ENCODE assay signal across 9 mouse cellular contexts in genomic region chr6:121130039-121130705, GRCm38 (mm10). TPM values are rescaled to one million over a fixed set of nuclear protein-coding genes. Genes with fewer than 3 reads are reported as not detected.
DNase-seq lines count a peak whose midpoint lies in the region; ATAC-seq and TF ChIP-seq lines count a peak whose summit lies in the region.
"Had no signal": no experiment of that assay in that cellular context is flagged by ENCODE, and none has a peak within 500 bp of the region (broad histone marks: within the 10 kb centered on the region; RNA-seq: fewer than 3 reads in every experiment).

No protein-coding gene starts in this region.

- TF ChIP-seq CTCF in CH12.LX (conservative IDR thresholded peaks at IDR 0.05 in 1 of 2, IDR thresholded peaks at IDR 0.05 in 1 of 2; ENCODE audit: low read depth in 2 of 2, low read length in 2 of 2), result peak; percentile 30 to 91; a peak in 3 of 4 replicates
- TF ChIP-seq CTCF in heart, postnatal 0 days (IDR thresholded peaks at IDR 0.05; ENCODE audit: low read depth), result peak; percentile 93
- TF ChIP-seq CTCF in liver, embryonic 14.5 days (IDR thresholded peaks at IDR 0.05; ENCODE audit: low read depth), result peak; percentile 99
- TF ChIP-seq CTCF in stomach, postnatal 0 days (IDR thresholded peaks at IDR 0.05; ENCODE audit: low read depth), result peak; percentile 98

- H3K9ac ChIP-seq in CH12.LX (ENCODE audit: insufficient read depth, low read depth), result no peak overlapping the region
- peak overlapping the region; percentile 56 for H3K9ac ChIP-seq in forebrain, embryonic 12.5 days
- no peak overlapping the region for H3K9ac ChIP-seq in heart, postnatal 0 days (replicated peaks; ENCODE audit: low read depth, low read length)
- H3K9ac ChIP-seq in liver, embryonic 14.5 days (replicated peaks), result no peak overlapping the region
- H3K9ac ChIP-seq in neural tube, embryonic 12.5 days, result peak overlapping the region; percentile 58
- peak overlapping the region; percentile 47 for H3K9ac ChIP-seq in stomach, postnatal 0 days (ENCODE audit: low read length)

- no peak for TF ChIP-seq POLR2A in CH12.LX (IDR thresholded peaks at IDR 0.05; ENCODE audit: low read depth, low read length)

- H3K36me3 ChIP-seq in CH12.LX (replicated peaks in 1 of 2; ENCODE audit: control insufficient read depth in 1 of 2, insufficient read depth in 1 of 2, low read length in 1 of 2), result no peaks in the 10 kb centered on the region
- no peaks in the 10 kb centered on the region for H3K36me3 ChIP-seq in forebrain, embryonic 12.5 days (replicated peaks)
- no peaks in the 10 kb centered on the region for H3K36me3 ChIP-seq in heart, postnatal 0 days (replicated peaks; ENCODE audit: control insufficient read depth, insufficient read depth, low read length)
- no peaks in the 10 kb centered on the region for H3K36me3 ChIP-seq in liver, embryonic 14.5 days (replicated peaks; ENCODE audit: control insufficient read depth, insufficient read depth, low read depth)
- H3K36me3 ChIP-seq in neural tube, embryonic 12.5 days, result no peaks in the 10 kb centered on the region
- no peaks in the 10 kb centered on the region for H3K36me3 ChIP-seq in stomach, postnatal 0 days (ENCODE audit: control insufficient read depth, insufficient read depth, low read length)

- no peak for TF ChIP-seq EP300 in CH12.LX (IDR thresholded peaks at IDR 0.05; ENCODE audit: low read length)
- TF ChIP-seq EP300 in heart, postnatal 0 days (IDR thresholded peaks at IDR 0.05; ENCODE audit: low read depth), result 0 out of 2 replicates have a peak, but pooled peaks have one; percentile 22
- TF ChIP-seq EP300 in liver, embryonic 14.5 days (IDR thresholded peaks at IDR 0.05; ENCODE audit: low read depth), result no peak
- no peak for TF ChIP-seq EP300 in stomach, postnatal 0 days (optimal IDR thresholded peaks at IDR 0.05)

- H3K9me3 ChIP-seq in CH12.LX (replicated peaks; ENCODE audit: low read length), result no peaks in the 10 kb centered on the region
- H3K9me3 ChIP-seq in forebrain, embryonic 12.5 days, result no peaks in the 10 kb centered on the region
- no peaks in the 10 kb centered on the region for H3K9me3 ChIP-seq in heart, postnatal 0 days (replicated peaks; ENCODE audit: control insufficient read depth, low read length)
- H3K9me3 ChIP-seq in liver, embryonic 14.5 days (ENCODE audit: control insufficient read depth, low read length), result no peaks in the 10 kb centered on the region
- no peaks in the 10 kb centered on the region for H3K9me3 ChIP-seq in neural tube, embryonic 12.5 days
- no peaks in the 10 kb centered on the region for H3K9me3 ChIP-seq in stomach, postnatal 0 days (ENCODE audit: control insufficient read depth, low read length)

- peak; percentile 83 for TF ChIP-seq RAD21 in CH12.LX (IDR thresholded peaks at IDR 0.05; ENCODE audit: low read depth, low read length)

- H3K27me3 ChIP-seq in CH12.LX (replicated peaks), result peaks cover 2% of the 10 kb centered on the region
- H3K27me3 ChIP-seq in forebrain, embryonic 12.5 days, result peaks cover 12% of the 10 kb centered on the region
- H3K27me3 ChIP-seq in heart, postnatal 0 days (ENCODE audit: control insufficient read depth, insufficient read depth, low read length), result peaks cover 3% of the 10 kb centered on the region; the same call in 1 of the 2 replicates
- H3K27me3 ChIP-seq in liver, embryonic 14.5 days (ENCODE audit: control insufficient read depth, insufficient read depth, low read length), result peaks cover 38% of the 10 kb centered on the region
- H3K27me3 ChIP-seq in neural tube, embryonic 12.5 days (replicated peaks), result no peaks in the 10 kb centered on the region
- H3K27me3 ChIP-seq in stomach, postnatal 0 days (ENCODE audit: control insufficient read depth, insufficient read depth, low read length), result peaks cover 4% of the 10 kb centered on the region; the same call in 1 of the 2 replicates

- peak; percentile 81 for DNase-seq in CH12.LX (ENCODE audit: extremely low read depth)
- DNase-seq in c-Kit-positive CD71-positive TER-119-negative erythroid progenitor cells, embryonic 14.5 days (ENCODE audit: low read depth), result peak; percentile 85
- DNase-seq in heart, postnatal 0 days (ENCODE audit: low spot score), result peak; percentile 94
- peak; percentile 87 to 92 for DNase-seq in kidney, postnatal 36 days
- DNase-seq in liver, embryonic 14.5 days (ENCODE audit: low read depth in 3 of 3, low spot score in 3 of 3), result peak; percentile 67 to 73 (median 68)
- DNase-seq in stomach, postnatal 0 days (ENCODE audit: low spot score), result peak; percentile 86

- H3K27ac ChIP-seq in CH12.LX (ENCODE audit: insufficient read depth, low read depth), result no peak overlapping the region
- peak overlapping the region; percentile 69 for H3K27ac ChIP-seq in forebrain, embryonic 12.5 days
- no peak overlapping the region for H3K27ac ChIP-seq in heart, postnatal 0 days (ENCODE audit: low read depth)
- no peak overlapping the region for H3K27ac ChIP-seq in liver, embryonic 14.5 days
- H3K27ac ChIP-seq in neural tube, embryonic 12.5 days, result peak overlapping the region; percentile 26; the same call in 1 of the 2 replicates
- H3K27ac ChIP-seq in stomach, postnatal 0 days (replicated peaks), result no peak overlapping the region
- H3K27ac ChIP-seq: macrophage had no signal

- H3K4me1 ChIP-seq in CH12.LX (ENCODE audit: control insufficient read depth in 1 of 2, insufficient read depth in 2 of 2), result peaks cover 4 to 33% of the 10 kb centered on the region in 2 experiments; a peak in 3 of 4 replicates
- peaks cover 27% of the 10 kb centered on the region for H3K4me1 ChIP-seq in forebrain, embryonic 12.5 days
- H3K4me1 ChIP-seq in heart, postnatal 0 days (ENCODE audit: control insufficient read depth, insufficient read depth), result peaks cover 9% of the 10 kb centered on the region; the same call in 1 of the 2 replicates
- peaks cover 0 to 4% of the 10 kb centered on the region in 2 experiments; a peak in 1 of 4 replicates for H3K4me1 ChIP-seq in liver, embryonic 14.5 days (replicated peaks; ENCODE audit: control insufficient read depth in 2 of 2, insufficient read depth in 2 of 2, low read length in 1 of 2)
- H3K4me1 ChIP-seq in neural tube, embryonic 12.5 days, result peaks cover 21% of the 10 kb centered on the region
- no peaks in the 10 kb centered on the region; the same call in 1 of the 2 replicates for H3K4me1 ChIP-seq in stomach, postnatal 0 days (replicated peaks; ENCODE audit: control insufficient read depth, insufficient read depth)

- dilution Hi-C loops in CH12.LX (cut with MboI; ENCODE audit: extremely low pct_ligation_motif_present, extremely low pct_unique_long_range_greater_than_20kb, low sequenced_read_pairs), result no loop called here

- in situ Hi-C loops in CH12.LX (cut with MboI; ENCODE audit: low pct_ligation_motif_present, low pct_unique_long_range_greater_than_20kb, low sequenced_read_pairs), result loop anchor here (5.0 kb wide), 2 partner anchors 47 to 158 kb away; no protein-coding TSS in a partner anchor

- peak overlapping the region; percentile 33; the same call in 1 of the 2 replicates for H3K4me2 ChIP-seq in CH12.LX (ENCODE audit: insufficient read depth, low read depth, poor library complexity, severe bottlenecking)
- peak overlapping the region; percentile 55 for H3K4me2 ChIP-seq in forebrain, embryonic 12.5 days
- H3K4me2 ChIP-seq in heart, postnatal 0 days (ENCODE audit: low read depth, low read length), result peak overlapping the region; percentile 59
- H3K4me2 ChIP-seq in liver, embryonic 14.5 days (ENCODE audit: low read depth), result peak overlapping the region; percentile 63
- H3K4me2 ChIP-seq in neural tube, embryonic 12.5 days (replicated peaks), result peak overlapping the region; percentile 69
- H3K4me2 ChIP-seq in stomach, postnatal 0 days (replicated peaks; ENCODE audit: low read depth), result peak overlapping the region; percentile 58

- WGBS in forebrain, embryonic 12.5 days, result under 1% methylated on average over 32 of the region's 32 CpGs
- WGBS in heart, postnatal 0 days, result 1% methylated on average over 32 of the region's 32 CpGs
- 1% methylated on average over 32 of the region's 32 CpGs for WGBS in liver, embryonic 14.5 days (ENCODE audit: insufficient replicate concordance)
- 1% methylated on average over 32 of the region's 32 CpGs for WGBS in neural tube, embryonic 12.5 days
- 2% methylated on average over 32 of the region's 32 CpGs for WGBS in stomach, postnatal 0 days

- ATAC-seq in forebrain, embryonic 12.5 days (ENCODE audit: low FRiP score), result peak; percentile 93
- ATAC-seq in heart, postnatal 0 days (ENCODE audit: insufficient read depth, low read depth), result peak; percentile 91
- peak; percentile 86 for ATAC-seq in liver, embryonic 14.5 days (ENCODE audit: insufficient read depth)
- peak; percentile 91 for ATAC-seq in neural tube, embryonic 12.5 days (ENCODE audit: low FRiP score, low read depth)
- ATAC-seq in stomach, postnatal 0 days (ENCODE audit: low FRiP score, low TSS enrichment), result peak; percentile 91

- no peaks in the 10 kb centered on the region for H3K79me2 ChIP-seq in CH12.LX (replicated peaks; ENCODE audit: control insufficient read depth, extremely low read depth, insufficient read depth, poor library complexity, severe bottlenecking)

- no peak overlapping the region for H3K4me3 ChIP-seq in CH12.LX (replicated peaks in 1 of 3; ENCODE audit: low read depth in 2 of 3, low read length in 2 of 3, poor library complexity in 1 of 3)
- H3K4me3 ChIP-seq in forebrain, embryonic 12.5 days (replicated peaks), result peak overlapping the region; percentile 40
- H3K4me3 ChIP-seq in heart, postnatal 0 days (ENCODE audit: low read depth, low read length), result peak overlapping the region; percentile 43
- peak overlapping the region; percentile 9 to 38 for H3K4me3 ChIP-seq in liver, embryonic 14.5 days (ENCODE audit: insufficient read depth in 1 of 2, low read depth in 2 of 2, low read length in 2 of 2)
- peak overlapping the region; percentile 37 for H3K4me3 ChIP-seq in neural tube, embryonic 12.5 days
- H3K4me3 ChIP-seq in stomach, postnatal 0 days (ENCODE audit: low read depth, low read length), result peak overlapping the region; percentile 35

RNA-seq across cellular contexts. Expression of gene Mical3, which starts 0.6 kb away (rescaled TPM):
- total RNA-seq in CH12.LX (2012; rRNA removed) (22.1 and 26.8 TPM in 2 replicates), CH12.LX (2014; rRNA removed) (7.9 and 10.2 TPM in 2 replicates)
- polyA plus RNA-seq in CH12.LX (2012; ENCODE audit: insufficient read length, low read depth), result 56.3 and 61.3 TPM in 2 replicates
- polyA plus RNA-seq in forebrain, embryonic 12.5 days (2016; fragmentation: Nextera tagmentation; extraction: Ambion mirVana), result 17.6 and 18.8 TPM in 2 replicates
- 79.3 and 94.8 TPM in 2 replicates for total RNA-seq in heart, postnatal 0 days (2014; rRNA removed; ENCODE audit: low replicate concordance)
- polyA plus RNA-seq in heart, postnatal 0 days (2015; fragmentation: Nextera tagmentation; extraction: Ambion mirVana), result 23.2 and 30.8 TPM in 2 replicates
- 6.0 and 8.1 TPM in 2 replicates for polyA plus RNA-seq in liver, embryonic 14.5 days (2012; rRNA removed)
- 9.4 and 12.8 TPM in 2 replicates for polyA plus RNA-seq in liver, embryonic 14.5 days (2014; fragmentation: Nextera tagmentation; extraction: Ambion mirVana)
- polyA plus RNA-seq in neural tube, embryonic 12.5 days (2016; fragmentation: Nextera tagmentation; extraction: Ambion mirVana), result 17.3 and 22.2 TPM in 2 replicates
- polyA plus RNA-seq in stomach, postnatal 0 days (2015; fragmentation: Nextera tagmentation; extraction: Ambion mirVana), result 4.1 and 4.5 TPM in 2 replicates

RNA-seq across cellular contexts. Expression of gene Pex26, which starts 53.3 kb away (rescaled TPM):
- total RNA-seq in CH12.LX (2012; rRNA removed) (3.3 TPM in 2 replicates), CH12.LX (2014; rRNA removed) (2.6 and 2.8 TPM in 2 replicates)
- polyA plus RNA-seq in CH12.LX (2012; ENCODE audit: insufficient read length, low read depth), result 3.2 and 3.9 TPM in 2 replicates
- 10.9 and 12.0 TPM in 2 replicates for polyA plus RNA-seq in forebrain, embryonic 12.5 days (2016; fragmentation: Nextera tagmentation; extraction: Ambion mirVana)
- total RNA-seq in heart, postnatal 0 days (2014; rRNA removed; ENCODE audit: low replicate concordance), result 17.5 and 20.2 TPM in 2 replicates
- 4.6 and 5.0 TPM in 2 replicates for polyA plus RNA-seq in heart, postnatal 0 days (2015; fragmentation: Nextera tagmentation; extraction: Ambion mirVana)
- 3.2 and 3.3 TPM in 2 replicates for polyA plus RNA-seq in liver, embryonic 14.5 days (2012; rRNA removed)
- polyA plus RNA-seq in liver, embryonic 14.5 days (2014; fragmentation: Nextera tagmentation; extraction: Ambion mirVana), result 2.2 and 2.4 TPM in 2 replicates
- polyA plus RNA-seq in neural tube, embryonic 12.5 days (2016; fragmentation: Nextera tagmentation; extraction: Ambion mirVana), result 11.9 and 12.5 TPM in 2 replicates
- polyA plus RNA-seq in stomach, postnatal 0 days (2015; fragmentation: Nextera tagmentation; extraction: Ambion mirVana), result 6.2 and 6.5 TPM in 2 replicates

Comparison
In these comparisons a context has a peak if more than half of its experiments do, and no peak if none do; other contexts are left out.
1. H3K27ac ChIP-seq: peak in forebrain, embryonic 12.5 days (single experiment) and neural tube, embryonic 12.5 days (single experiment); none in CH12.LX (single experiment), heart, postnatal 0 days (single experiment), liver, embryonic 14.5 days (single experiment) and stomach, postnatal 0 days (single experiment).
2. H3K4me3 ChIP-seq: peak in forebrain, embryonic 12.5 days (single experiment), heart, postnatal 0 days (single experiment), liver, embryonic 14.5 days (2 of 2), neural tube, embryonic 12.5 days (single experiment) and stomach, postnatal 0 days (single experiment); none in CH12.LX (0 of 3).
3. H3K9ac ChIP-seq: peak in forebrain, embryonic 12.5 days (single experiment), neural tube, embryonic 12.5 days (single experiment) and stomach, postnatal 0 days (single experiment); none in CH12.LX (single experiment), heart, postnatal 0 days (single experiment) and liver, embryonic 14.5 days (single experiment).
4. Peak in every context shown above with its lines, with median percentiles within 50 percentile points of each other: DNase-seq, H3K4me2 ChIP-seq, CTCF ChIP-seq and ATAC-seq.